In genomic region chr9:8901647-8902131, GRCm38 (mm10) we compare ENCODE assay signal across 8 mouse cellular contexts. TPM values are rescaled to one million over a fixed set of nuclear protein-coding genes. Genes with fewer than 3 reads are reported as not detected.
A peak's percentile ranks its signal among the peaks of the same experiment; 100 is the strongest.
DNase-seq lines count a peak whose midpoint lies in the region; ATAC-seq lines count a peak whose summit lies in the region.
"Had no signal": no experiment of that assay in that cellular context is flagged by ENCODE, and none has a peak within 500 bp of the region (broad histone marks: within the 10 kb centered on the region; RNA-seq: fewer than 3 reads in every experiment).

No protein-coding gene starts in this region.

- H3K9me3 ChIP-seq in forebrain, embryonic 14.5 days (replicated peaks; ENCODE audit: control insufficient read depth, low read length): no peaks in the 10 kb centered on the region
- no peaks in the 10 kb centered on the region for H3K9me3 ChIP-seq in intestine, embryonic 15.5 days
- H3K9me3 ChIP-seq in midbrain, embryonic 10.5 days (replicated peaks): no peaks in the 10 kb centered on the region
- H3K9me3 ChIP-seq in stomach, embryonic 14.5 days (ENCODE audit: control insufficient read depth, low read depth, low read length): no peaks in the 10 kb centered on the region

- H3K4me2 ChIP-seq in forebrain, embryonic 14.5 days (ENCODE audit: low read length): peak overlapping the region; percentile 97
- peak overlapping the region; percentile 97 for H3K4me2 ChIP-seq in intestine, embryonic 15.5 days (replicated peaks)
- peak overlapping the region; percentile 74 for H3K4me2 ChIP-seq in stomach, embryonic 14.5 days (replicated peaks; ENCODE audit: low read depth, low read length)

- DNase-seq in ZHBTc4 (ENCODE audit: low read depth, low spot score): peak; percentile 77
- DNase-seq in cerebellum, adult 11 months: peak; percentile 20
- DNase-seq in forebrain, embryonic 14.5 days (ENCODE audit: low spot score): peak; percentile 58
- peak; percentile 38 for DNase-seq in left cerebral cortex, postnatal 4 days
- DNase-seq in midbrain, embryonic 10.5 days (ENCODE audit: low spot score): peak; percentile 61

- WGBS in forebrain, embryonic 14.5 days: 1% methylated on average over 47 of the region's 49 CpGs
- 2% methylated on average over 45 of the region's 49 CpGs for WGBS in intestine, embryonic 15.5 days
- WGBS in midbrain, embryonic 10.5 days: under 1% methylated on average over 49 of the region's 49 CpGs
- WGBS in stomach, embryonic 14.5 days: under 1% methylated on average over 43 of the region's 49 CpGs

- peak overlapping the region; percentile 70 for H3K9ac ChIP-seq in forebrain, embryonic 14.5 days (ENCODE audit: low read length)
- peak overlapping the region; percentile 37 for H3K9ac ChIP-seq in intestine, embryonic 15.5 days
- peak overlapping the region; percentile 0; the same call in 1 of the 2 replicates for H3K9ac ChIP-seq in stomach, embryonic 14.5 days (replicated peaks; ENCODE audit: low read depth, low read length)

- peaks cover 17% of the 10 kb centered on the region; the same call in 1 of the 2 replicates for H3K27me3 ChIP-seq in forebrain, embryonic 14.5 days (replicated peaks; ENCODE audit: control insufficient read depth, insufficient read depth, low read length)
- peaks cover 26% of the 10 kb centered on the region for H3K27me3 ChIP-seq in intestine, embryonic 15.5 days (replicated peaks)
- H3K27me3 ChIP-seq in midbrain, embryonic 10.5 days (ENCODE audit: low read depth, poor library complexity, severe bottlenecking): peaks cover 56% of the 10 kb centered on the region
- 0 out of 2 replicates have a peak, but pooled peaks cover 13% of the 10 kb centered on the region for H3K27me3 ChIP-seq in stomach, embryonic 14.5 days (ENCODE audit: control insufficient read depth, insufficient read depth, low read length)

- ATAC-seq in forebrain, embryonic 14.5 days: peak; percentile 73
- ATAC-seq in intestine, embryonic 15.5 days: peak; percentile 73
- ATAC-seq in stomach, embryonic 14.5 days (ENCODE audit: insufficient number of reproducible peaks, insufficient read depth, low FRiP score, low read depth): peak; percentile 54

- no peak overlapping the region for H3K27ac ChIP-seq in forebrain, embryonic 14.5 days (ENCODE audit: low read depth, low read length)
- no peak overlapping the region for H3K27ac ChIP-seq in intestine, embryonic 15.5 days
- peak overlapping the region; percentile 67 for H3K27ac ChIP-seq in midbrain, embryonic 10.5 days (replicated peaks)
- no peak overlapping the region for H3K27ac ChIP-seq in stomach, embryonic 14.5 days (ENCODE audit: low read length)

- H3K4me3 ChIP-seq in forebrain, embryonic 14.5 days (ENCODE audit: low read depth, low read length): peak overlapping the region; percentile 57
- H3K4me3 ChIP-seq in intestine, embryonic 15.5 days (replicated peaks): peak overlapping the region; percentile 49
- peak overlapping the region; percentile 73 for H3K4me3 ChIP-seq in midbrain, embryonic 10.5 days
- H3K4me3 ChIP-seq in stomach, embryonic 14.5 days (ENCODE audit: low read depth, low read length): peak overlapping the region; percentile 56
- H3K4me3 ChIP-seq: erythroblast, embryonic 14.5 days had no signal

- H3K4me1 ChIP-seq in forebrain, embryonic 14.5 days (ENCODE audit: control insufficient read depth, insufficient read depth, low read length): no peaks in the 10 kb centered on the region
- H3K4me1 ChIP-seq in intestine, embryonic 15.5 days (replicated peaks): peaks cover 19% of the 10 kb centered on the region
- peaks cover 24% of the 10 kb centered on the region for H3K4me1 ChIP-seq in midbrain, embryonic 10.5 days
- peaks cover 9% of the 10 kb centered on the region for H3K4me1 ChIP-seq in stomach, embryonic 14.5 days (ENCODE audit: control insufficient read depth, insufficient read depth, low read length)

- no peaks in the 10 kb centered on the region for H3K36me3 ChIP-seq in forebrain, embryonic 14.5 days (ENCODE audit: control insufficient read depth, insufficient read depth, low read length)
- H3K36me3 ChIP-seq in intestine, embryonic 15.5 days: no peaks in the 10 kb centered on the region
- no peaks in the 10 kb centered on the region for H3K36me3 ChIP-seq in midbrain, embryonic 10.5 days
- H3K36me3 ChIP-seq in stomach, embryonic 14.5 days (ENCODE audit: control insufficient read depth, insufficient read depth, low read length): no peaks in the 10 kb centered on the region

- intact Hi-C loops in left cerebral cortex, postnatal 4 days (cut with DNase I): no loop called here

RNA-seq across cellular contexts. Expression of gene Pgr, which starts 2.1 kb away (rescaled TPM):
- 0.47 and 0.78 TPM in 2 replicates for polyA plus RNA-seq in forebrain, embryonic 14.5 days (2014; fragmentation: Nextera tagmentation; extraction: Ambion mirVana)
- 0.18 and 0.19 TPM in 2 replicates for polyA plus RNA-seq in intestine, embryonic 15.5 days (2015; fragmentation: Nextera tagmentation; extraction: Ambion mirVana)
- 1 to 10 TPM; 6.2 to 6.3 TPM for total RNA-seq in left cerebral cortex, postnatal 4 days (2021)
- 0.04 and 0.07 TPM in 2 replicates for polyA plus RNA-seq in midbrain, embryonic 10.5 days (2016; fragmentation: Nextera tagmentation; extraction: Ambion mirVana)
- 0.53 and 0.71 TPM in 2 replicates for polyA plus RNA-seq in stomach, embryonic 14.5 days (2014; fragmentation: Nextera tagmentation; extraction: Ambion mirVana)
- polyA plus RNA-seq: erythroblast, embryonic 14.5 days had no signal

Comparison
In these comparisons a context has a peak if more than half of its experiments do, and no peak if none do; other contexts are left out.
1. DNase-seq: peak in every context shown above with its lines; median percentile 77 in ZHBTc4; 61 in midbrain, embryonic 10.5 days; 58 in forebrain, embryonic 14.5 days; 38 in left cerebral cortex, postnatal 4 days; 20 in cerebellum, adult 11 months.
2. H3K9ac ChIP-seq: peak in every context shown above with its lines; median percentile 70 in forebrain, embryonic 14.5 days; 37 in intestine, embryonic 15.5 days; 0 in stomach, embryonic 14.5 days.